Mouse (Mus musculus): ENCODE measurements around the gene Kmt2d. TPM values are rescaled to one million over a fixed set of nuclear protein-coding genes. Genes with fewer than 3 reads are reported as not detected.

Gene Kmt2d
- polyA plus RNA-seq, 1 experiment from 2014 or later = 14.9 TPM

DNA sequence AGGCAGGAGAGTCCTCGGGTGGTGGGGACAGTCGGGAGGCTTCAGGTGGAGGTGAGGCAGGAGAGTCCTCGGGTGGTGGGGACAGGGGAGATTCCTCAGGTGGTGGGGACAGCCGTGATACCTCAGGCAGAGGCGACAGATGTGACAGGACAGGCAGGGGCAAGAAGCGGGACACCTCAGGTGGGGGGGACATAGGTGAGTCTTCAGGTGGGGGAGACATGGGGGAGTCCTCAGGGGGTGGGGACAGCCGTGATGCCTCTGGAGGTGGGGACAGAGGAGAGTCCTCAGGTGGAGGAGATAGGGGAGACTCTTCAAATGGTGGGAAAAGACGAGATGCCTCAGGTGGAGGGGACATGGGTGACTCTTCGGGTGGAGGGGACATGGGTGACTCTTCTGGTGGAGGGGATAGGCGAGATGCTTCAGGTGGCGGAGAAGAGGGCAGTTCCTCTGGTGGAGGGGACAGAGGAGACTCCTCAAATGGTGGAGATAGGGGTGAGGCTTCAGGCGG, 7.5 kb downstream of the Kmt2d start:
- WGBS = 94% methylated on average over 12 of the region's 12 CpGs
- H3K4me1 ChIP-seq (replicated peaks; ENCODE audit: control insufficient read depth, insufficient read depth, low read length) = peaks cover 16% of the 10 kb centered on the region
- no peaks in the 10 kb centered on the region for H3K27me3 ChIP-seq (ENCODE audit: control insufficient read depth, insufficient read depth, low read length)
- DNase-seq (ENCODE audit: low spot score) (no peak), ATAC-seq (ENCODE audit: low FRiP score) (no peak)
- H3K9ac ChIP-seq = no peak overlapping the region
- H3K27ac ChIP-seq = no peak overlapping the region
- no peak overlapping the region for H3K4me2 ChIP-seq (replicated peaks)
- H3K36me3 ChIP-seq (replicated peaks; ENCODE audit: control insufficient read depth, insufficient read depth) = peaks cover 81% of the 10 kb centered on the region
- no peaks in the 10 kb centered on the region for H3K9me3 ChIP-seq (ENCODE audit: control insufficient read depth, low read length)
- H3K4me3 ChIP-seq (replicated peaks; ENCODE audit: low read length) = no peak overlapping the region

DNA sequence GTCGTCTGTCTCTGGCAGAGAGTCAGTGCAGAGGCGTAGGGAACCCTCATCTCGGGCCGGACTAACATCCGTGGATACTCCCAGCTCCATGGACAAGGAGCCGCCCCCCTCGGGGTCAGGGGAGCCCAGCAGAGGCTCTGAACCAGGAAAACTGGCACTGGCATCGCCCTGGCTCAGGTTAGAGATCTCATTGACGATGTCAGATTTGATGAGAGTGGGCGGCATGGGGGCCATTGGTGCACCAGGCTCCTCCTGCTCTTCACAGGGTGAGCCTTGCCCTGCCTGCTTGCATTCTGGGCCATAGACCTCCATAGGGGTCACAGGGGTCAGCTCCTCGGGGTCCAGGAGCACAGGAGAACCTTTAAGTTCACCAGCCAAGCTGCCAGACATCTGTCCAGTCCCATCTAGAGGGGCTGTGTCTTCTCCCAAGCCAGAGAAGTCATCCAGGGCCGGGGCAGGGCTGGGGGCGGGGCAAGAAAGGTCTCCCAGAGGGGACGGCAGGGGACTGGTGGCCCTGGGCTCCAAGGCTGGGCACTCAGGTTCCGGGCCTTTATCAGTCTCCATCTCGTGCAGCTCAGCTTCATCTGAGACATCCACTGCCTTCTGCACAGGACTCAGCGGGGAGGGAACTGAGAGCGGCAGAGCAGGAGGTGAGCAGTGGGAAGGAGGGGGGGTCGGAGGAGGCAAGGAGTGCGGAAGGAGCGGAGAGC, 9.1 kb downstream of the Kmt2d start:
- Histone ChIP-seq H3K4me3 (replicated peaks; ENCODE audit: low read length) (no peak overlapping the region), H3K36me3 (replicated peaks; ENCODE audit: control insufficient read depth, insufficient read depth) (peaks cover 98% of the 10 kb centered on the region), H3K27me3 (ENCODE audit: control insufficient read depth, insufficient read depth, low read length) (no peaks in the 10 kb centered on the region), H3K9ac (no peak overlapping the region), H3K27ac (no peak overlapping the region), H3K4me2 (replicated peaks) (no peak overlapping the region), H3K4me1 (replicated peaks; ENCODE audit: control insufficient read depth, insufficient read depth, low read length) (no peaks in the 10 kb centered on the region; the same call in 1 of the 2 replicates), H3K9me3 (ENCODE audit: control insufficient read depth, low read length) (no peaks in the 10 kb centered on the region)
- 89% methylated on average over 21 of the region's 21 CpGs for WGBS
- ATAC-seq (ENCODE audit: low FRiP score) = no peak
- no peak for DNase-seq (ENCODE audit: low spot score)

DNA sequence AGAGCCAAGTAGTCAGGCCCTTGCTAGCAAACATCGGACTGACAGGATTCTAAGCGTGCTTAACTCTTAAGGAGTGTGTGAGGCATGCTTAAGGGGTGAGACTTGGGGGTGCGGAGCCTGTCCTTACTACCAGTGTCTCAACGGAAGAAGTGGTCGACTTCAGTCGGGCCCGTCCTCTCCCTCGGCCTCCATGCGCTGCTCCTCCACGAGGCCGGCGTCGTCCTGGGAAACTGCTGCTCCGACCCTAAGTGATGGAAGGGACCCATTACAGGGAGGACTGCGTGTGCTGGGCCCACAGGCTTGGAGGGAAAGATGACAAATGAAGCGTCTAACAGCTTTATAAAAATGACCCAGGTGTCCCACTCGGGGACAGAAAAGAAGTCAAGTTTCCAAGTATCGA, 10.1 kb downstream of the Kmt2d start:
- Histone ChIP-seq H3K4me2 (replicated peaks) (no peak overlapping the region), H3K4me3 (replicated peaks; ENCODE audit: low read length) (no peak overlapping the region), H3K27ac (no peak overlapping the region), H3K27me3 (ENCODE audit: control insufficient read depth, insufficient read depth, low read length) (no peaks in the 10 kb centered on the region), H3K9me3 (ENCODE audit: control insufficient read depth, low read length) (no peaks in the 10 kb centered on the region), H3K36me3 (replicated peaks; ENCODE audit: control insufficient read depth, insufficient read depth) (peaks cover 100% of the 10 kb centered on the region), H3K9ac (no peak overlapping the region), H3K4me1 (replicated peaks; ENCODE audit: control insufficient read depth, insufficient read depth, low read length) (no peaks in the 10 kb centered on the region)
- DNase-seq (ENCODE audit: low spot score) (no peak), ATAC-seq (ENCODE audit: low FRiP score) (no peak)
- 90% methylated on average over 18 of the region's 18 CpGs for WGBS

DNA sequence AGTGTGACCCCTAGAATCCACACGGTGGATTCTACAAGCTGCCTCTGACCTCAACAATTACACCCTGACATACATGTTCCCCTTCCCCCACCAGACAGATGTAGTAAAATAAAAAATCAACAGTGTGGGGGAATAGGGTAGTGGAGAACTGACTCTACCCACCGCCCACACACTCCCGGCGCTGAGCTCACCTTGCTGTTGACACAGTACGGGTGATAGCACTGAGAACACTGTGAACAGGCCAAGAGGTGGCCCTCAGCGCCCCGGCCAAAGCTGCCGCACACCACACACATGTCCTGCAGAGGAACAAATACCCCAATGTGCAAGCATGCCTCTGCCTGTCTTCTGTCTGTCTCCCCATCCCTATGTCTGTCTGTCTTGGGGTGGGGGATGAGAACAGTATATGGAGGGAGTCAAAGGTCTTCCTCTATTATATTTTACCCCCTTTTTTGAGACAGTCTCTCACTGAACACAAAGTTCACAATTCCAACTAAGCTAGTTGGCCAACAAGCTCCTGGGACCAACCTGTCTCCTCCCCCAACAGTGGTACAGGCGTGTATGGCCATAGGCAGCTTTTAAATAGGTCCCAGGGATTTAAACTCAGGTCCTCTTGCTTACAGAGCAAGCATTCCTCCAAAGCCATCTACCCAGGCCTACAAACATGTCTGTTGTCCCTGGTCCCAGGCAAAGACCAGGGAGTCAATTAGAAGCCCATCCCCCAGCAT, 11.5 kb downstream of the Kmt2d start:
- ATAC-seq (ENCODE audit: low FRiP score) = no peak
- Histone ChIP-seq H3K27ac (no peak overlapping the region), H3K4me1 (replicated peaks; ENCODE audit: control insufficient read depth, insufficient read depth, low read length) (no peaks in the 10 kb centered on the region), H3K27me3 (ENCODE audit: control insufficient read depth, insufficient read depth, low read length) (no peaks in the 10 kb centered on the region), H3K9ac (no peak overlapping the region), H3K4me3 (replicated peaks; ENCODE audit: low read length) (no peak overlapping the region), H3K36me3 (replicated peaks; ENCODE audit: control insufficient read depth, insufficient read depth) (peaks cover 100% of the 10 kb centered on the region), H3K4me2 (replicated peaks) (no peak overlapping the region), H3K9me3 (ENCODE audit: control insufficient read depth, low read length) (no peaks in the 10 kb centered on the region)
- DNase-seq (ENCODE audit: low spot score) = no peak
- 85% methylated on average over 9 of the region's 9 CpGs for WGBS

DNA sequence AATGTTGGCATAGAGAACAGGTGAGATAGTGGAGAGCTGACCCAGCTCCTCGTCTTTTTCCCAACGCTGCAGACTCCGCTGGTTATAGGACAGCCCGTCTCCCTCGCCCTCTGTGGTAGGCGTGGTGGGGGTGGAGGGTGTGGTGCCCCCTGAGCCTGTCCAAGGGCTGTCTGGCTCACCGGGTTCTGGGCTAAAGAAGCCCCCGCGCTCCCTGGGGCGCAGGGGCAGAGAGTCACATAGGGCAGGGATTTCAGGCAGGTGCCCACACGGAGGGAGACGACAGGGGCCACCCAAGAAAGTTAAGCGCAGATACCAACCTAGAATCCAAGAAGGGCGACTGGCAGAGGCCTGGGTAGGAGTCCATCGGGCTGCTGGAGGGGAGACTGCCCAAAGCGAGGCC, 16.8 kb downstream of the Kmt2d start:
- Histone ChIP-seq H3K9me3 (ENCODE audit: control insufficient read depth, low read length) (no peaks in the 10 kb centered on the region), H3K27ac (no peak overlapping the region), H3K9ac (no peak overlapping the region), H3K36me3 (replicated peaks; ENCODE audit: control insufficient read depth, insufficient read depth) (peaks cover 100% of the 10 kb centered on the region), H3K4me3 (replicated peaks; ENCODE audit: low read length) (no peak overlapping the region), H3K27me3 (ENCODE audit: control insufficient read depth, insufficient read depth, low read length) (no peaks in the 10 kb centered on the region), H3K4me2 (replicated peaks) (no peak overlapping the region), H3K4me1 (replicated peaks; ENCODE audit: control insufficient read depth, insufficient read depth, low read length) (no peaks in the 10 kb centered on the region)
- 96% methylated on average over 16 of the region's 16 CpGs for WGBS
- ATAC-seq (ENCODE audit: low FRiP score) (no peak), DNase-seq (ENCODE audit: low spot score) (no peak)

DNA sequence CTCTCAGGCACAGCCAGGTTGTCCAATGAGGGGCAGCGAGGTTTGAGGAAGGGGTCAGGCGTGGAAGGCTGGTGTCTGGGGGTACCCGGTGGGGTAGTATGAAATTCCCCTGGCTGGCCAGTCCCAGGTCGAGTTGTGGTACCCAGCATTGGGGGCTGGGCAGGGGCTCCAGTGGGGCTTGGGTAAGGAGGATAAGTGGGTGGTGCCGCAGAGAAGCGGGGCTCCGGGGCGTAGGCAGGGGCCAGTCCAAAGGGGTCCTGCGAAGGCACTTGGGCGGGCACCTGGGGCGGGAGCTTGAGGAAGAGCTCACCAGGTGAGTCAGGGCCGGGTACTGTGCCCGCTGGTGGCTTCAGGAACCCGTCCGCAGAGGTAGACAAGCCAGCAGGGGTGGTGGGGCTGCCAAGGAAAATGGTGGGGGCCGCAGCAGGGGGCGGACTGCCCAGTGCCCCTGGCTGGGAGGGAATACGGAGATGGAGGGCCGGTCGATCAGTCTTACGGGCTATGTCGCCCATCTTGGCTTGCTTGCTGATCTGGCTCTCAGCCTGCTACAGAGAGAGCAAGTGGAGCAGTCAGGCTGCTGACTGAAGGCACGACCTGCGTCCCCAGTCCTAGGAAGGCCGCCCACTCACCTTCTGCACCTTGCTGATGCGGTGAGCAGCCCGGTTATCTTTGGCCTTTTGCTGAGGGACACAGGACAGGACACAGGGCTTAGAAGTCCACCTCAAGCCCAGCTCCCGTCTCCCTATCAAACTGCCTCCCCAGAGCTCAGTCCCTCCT, 17.7 kb downstream of the Kmt2d start:
- no peak overlapping the region for H3K4me2 ChIP-seq (replicated peaks)
- no peaks in the 10 kb centered on the region for H3K4me1 ChIP-seq (replicated peaks; ENCODE audit: control insufficient read depth, insufficient read depth, low read length)
- no peaks in the 10 kb centered on the region for H3K9me3 ChIP-seq (ENCODE audit: control insufficient read depth, low read length)
- H3K9ac ChIP-seq = no peak overlapping the region
- no peak overlapping the region for H3K4me3 ChIP-seq (replicated peaks; ENCODE audit: low read length)
- DNase-seq (ENCODE audit: low spot score) = no peak
- peaks cover 100% of the 10 kb centered on the region for H3K36me3 ChIP-seq (replicated peaks; ENCODE audit: control insufficient read depth, insufficient read depth)
- H3K27me3 ChIP-seq (ENCODE audit: control insufficient read depth, insufficient read depth, low read length) = no peaks in the 10 kb centered on the region
- no peak for ATAC-seq (ENCODE audit: low FRiP score)
- 93% methylated on average over 28 of the region's 28 CpGs for WGBS
- no peak overlapping the region for H3K27ac ChIP-seq

DNA sequence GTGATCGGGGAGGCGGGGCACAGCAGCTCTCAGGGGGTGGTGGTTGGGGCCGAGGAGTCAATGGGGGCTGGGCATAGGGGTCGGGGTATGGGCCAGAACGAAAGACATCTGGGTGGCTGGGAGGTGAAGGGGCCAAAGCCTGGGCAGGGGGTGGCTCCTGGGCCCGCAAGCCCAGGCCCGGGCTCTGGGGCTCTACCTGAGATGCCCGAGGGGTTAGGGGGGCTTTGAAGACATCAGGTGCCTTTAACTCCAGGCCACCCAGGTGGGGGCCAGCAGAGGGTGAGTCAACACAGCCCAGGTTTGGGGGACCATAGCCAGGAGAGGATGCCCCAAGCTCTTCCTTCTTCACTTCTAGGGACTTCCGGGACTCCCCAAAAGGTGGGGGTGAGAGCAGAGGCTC, 18.3 kb downstream of the Kmt2d start:
- no peak for DNase-seq (ENCODE audit: low spot score)
- Histone ChIP-seq H3K4me1 (replicated peaks; ENCODE audit: control insufficient read depth, insufficient read depth, low read length) (no peaks in the 10 kb centered on the region), H3K9ac (no peak overlapping the region), H3K4me3 (replicated peaks; ENCODE audit: low read length) (no peak overlapping the region), H3K27me3 (ENCODE audit: control insufficient read depth, insufficient read depth, low read length) (no peaks in the 10 kb centered on the region), H3K27ac (no peak overlapping the region), H3K4me2 (replicated peaks) (no peak overlapping the region), H3K36me3 (replicated peaks; ENCODE audit: control insufficient read depth, insufficient read depth) (peaks cover 100% of the 10 kb centered on the region), H3K9me3 (ENCODE audit: control insufficient read depth, low read length) (no peaks in the 10 kb centered on the region)
- ATAC-seq (ENCODE audit: low FRiP score) = no peak
- 88% methylated on average over 8 of the region's 9 CpGs for WGBS

DNA sequence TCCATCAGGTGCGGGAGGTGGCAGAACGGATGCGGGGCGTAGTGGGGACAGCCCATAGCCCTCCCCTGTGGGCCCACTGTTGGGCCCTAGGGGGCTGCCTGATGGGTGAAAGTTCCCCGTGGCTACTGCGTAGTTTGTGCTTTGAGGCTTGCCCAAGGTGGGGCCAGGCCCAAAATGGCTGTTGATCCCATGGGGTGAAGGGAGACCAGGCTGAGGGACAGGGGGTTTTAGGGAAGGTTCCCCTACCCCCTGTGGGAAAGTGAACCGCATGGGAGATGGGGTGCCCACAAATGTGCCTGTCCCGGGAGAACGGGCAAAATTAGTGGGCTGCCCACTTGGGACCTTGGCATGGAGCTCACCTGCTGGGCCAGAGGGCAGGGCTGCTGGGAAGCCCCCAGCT, 18.9 kb downstream of the Kmt2d start:
- H3K9ac ChIP-seq = no peak overlapping the region
- peaks cover 100% of the 10 kb centered on the region for H3K36me3 ChIP-seq (replicated peaks; ENCODE audit: control insufficient read depth, insufficient read depth)
- H3K27me3 ChIP-seq (ENCODE audit: control insufficient read depth, insufficient read depth, low read length) = no peaks in the 10 kb centered on the region
- no peaks in the 10 kb centered on the region for H3K9me3 ChIP-seq (ENCODE audit: control insufficient read depth, low read length)
- no peaks in the 10 kb centered on the region for H3K4me1 ChIP-seq (replicated peaks; ENCODE audit: control insufficient read depth, insufficient read depth, low read length)
- H3K4me3 ChIP-seq (replicated peaks; ENCODE audit: low read length) = no peak overlapping the region
- WGBS = 94% methylated on average over 9 of the region's 9 CpGs
- DNase-seq (ENCODE audit: low spot score) = no peak
- H3K4me2 ChIP-seq (replicated peaks) = no peak overlapping the region
- no peak for ATAC-seq (ENCODE audit: low FRiP score)
- no peak overlapping the region for H3K27ac ChIP-seq

DNA sequence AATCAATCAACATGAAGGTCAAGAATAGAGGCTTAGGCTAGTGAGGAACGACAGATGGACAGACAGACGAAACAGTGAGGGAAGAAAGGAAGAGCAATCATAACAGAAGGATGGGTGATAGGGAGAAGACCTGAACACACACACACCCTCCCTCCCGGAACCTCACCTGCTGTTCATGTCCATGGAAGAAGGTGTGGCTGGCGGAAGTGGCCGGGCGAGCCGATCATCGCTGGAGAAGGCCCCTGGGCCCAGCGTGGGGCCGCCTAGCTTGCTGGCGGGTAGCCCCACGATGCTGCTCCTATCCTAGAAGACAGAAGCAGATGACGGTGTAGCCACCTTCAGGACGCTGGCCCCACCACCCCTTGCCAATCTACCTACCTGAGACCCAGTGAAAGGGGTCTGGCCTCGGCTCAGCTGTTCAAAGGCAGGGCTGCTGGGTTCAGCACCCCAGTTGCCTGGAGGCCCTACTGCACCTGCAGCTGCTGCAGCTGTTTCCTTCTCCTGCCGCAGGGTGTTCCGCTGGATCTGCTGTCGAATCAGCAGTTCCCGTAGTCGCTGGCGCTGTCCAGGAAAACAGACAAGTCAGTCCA, 19.7 kb downstream of the Kmt2d start:
- ATAC-seq (ENCODE audit: low FRiP score) (no peak), DNase-seq (ENCODE audit: low spot score) (no peak)
- H3K9me3 ChIP-seq (ENCODE audit: control insufficient read depth, low read length) = no peaks in the 10 kb centered on the region
- no peak overlapping the region for H3K4me2 ChIP-seq (replicated peaks)
- peaks cover 100% of the 10 kb centered on the region for H3K36me3 ChIP-seq (replicated peaks; ENCODE audit: control insufficient read depth, insufficient read depth)
- WGBS = 91% methylated on average over 21 of the region's 21 CpGs
- H3K9ac ChIP-seq = no peak overlapping the region
- H3K27me3 ChIP-seq (ENCODE audit: control insufficient read depth, insufficient read depth, low read length) = no peaks in the 10 kb centered on the region
- H3K27ac ChIP-seq = no peak overlapping the region
- H3K4me1 ChIP-seq (replicated peaks; ENCODE audit: control insufficient read depth, insufficient read depth, low read length) = no peaks in the 10 kb centered on the region
- no peak overlapping the region for H3K4me3 ChIP-seq (replicated peaks; ENCODE audit: low read length)

All from hindbrain, embryonic 14.5 days (tissue).